In genomic region chr11:70351868-70352267, GRCm38 (mm10) we compare ENCODE assay signal across 10 mouse cellular contexts. TPM values are rescaled to one million over a fixed set of nuclear protein-coding genes. Genes with fewer than 3 reads are reported as not detected.
A peak's percentile ranks its signal among the peaks of the same experiment; 100 is the strongest.
DNase-seq lines count a peak whose midpoint lies in the region; ATAC-seq lines count a peak whose summit lies in the region.
"Had no signal": no experiment of that assay in that cellular context is flagged by ENCODE, and none has a peak within 500 bp of the region (broad histone marks: within the 10 kb centered on the region; RNA-seq: fewer than 3 reads in every experiment).

Gene Alox15 (minus strand): TSS chr11:70352031.

- H3K9me3 ChIP-seq in kidney, embryonic 16.5 days (ENCODE audit: low read length): no peaks in the 10 kb centered on the region
- no peaks in the 10 kb centered on the region for H3K9me3 ChIP-seq in forebrain, embryonic 16.5 days (ENCODE audit: control insufficient read depth, low read length)
- H3K9me3 ChIP-seq in liver, embryonic 11.5 days (ENCODE audit: control insufficient read depth, low read length): no peaks in the 10 kb centered on the region
- H3K9me3 ChIP-seq in neural tube, embryonic 14.5 days (ENCODE audit: control insufficient read depth, low read length): no peaks in the 10 kb centered on the region

- no peak for ATAC-seq in kidney, embryonic 16.5 days (ENCODE audit: low FRiP score, low TSS enrichment)
- no peak for ATAC-seq in forebrain, embryonic 16.5 days
- no peak for ATAC-seq in liver, embryonic 11.5 days (replicated peaks; ENCODE audit: low FRiP score)
- no peak for ATAC-seq in neural tube, embryonic 14.5 days (ENCODE audit: low read depth)
- ATAC-seq: Patski had no signal

- H3K4me2 ChIP-seq in kidney, embryonic 16.5 days (replicated peaks; ENCODE audit: low read depth, low read length): peak within 1 kb of the TSS; percentile 63
- peak within 1 kb of the TSS; percentile 47 for H3K4me2 ChIP-seq in forebrain, embryonic 16.5 days (ENCODE audit: low read length)
- peak within 1 kb of the TSS; percentile 72 for H3K4me2 ChIP-seq in liver, embryonic 11.5 days
- H3K4me2 ChIP-seq in neural tube, embryonic 14.5 days (ENCODE audit: low read depth, low read length): peak within 1 kb of the TSS; percentile 15; the same call in 1 of the 2 replicates

- peaks cover 10% of the 10 kb centered on the region for H3K4me1 ChIP-seq in kidney, embryonic 16.5 days (ENCODE audit: insufficient read depth, low read length)
- H3K4me1 ChIP-seq in forebrain, embryonic 16.5 days (replicated peaks; ENCODE audit: control insufficient read depth, insufficient read depth, low read length): peaks cover 9% of the 10 kb centered on the region
- peaks cover 7% of the 10 kb centered on the region for H3K4me1 ChIP-seq in liver, embryonic 11.5 days (replicated peaks; ENCODE audit: control insufficient read depth, insufficient read depth, low read length)
- 0 out of 2 replicates have a peak, but pooled peaks cover 2% of the 10 kb centered on the region for H3K4me1 ChIP-seq in neural tube, embryonic 14.5 days (ENCODE audit: control insufficient read depth, insufficient read depth, low read length)

- H3K4me3 ChIP-seq in kidney, embryonic 16.5 days (ENCODE audit: low read length): peak within 1 kb of the TSS; percentile 41
- H3K4me3 ChIP-seq in forebrain, embryonic 16.5 days (replicated peaks; ENCODE audit: low read length): peak within 1 kb of the TSS; percentile 16
- peak within 1 kb of the TSS; percentile 37 for H3K4me3 ChIP-seq in liver, embryonic 11.5 days (ENCODE audit: low read depth, low read length)
- no peak within 1 kb of the TSS for H3K4me3 ChIP-seq in neural tube, embryonic 14.5 days (ENCODE audit: low read depth, low read length)

- intact Hi-C loops in left cerebral cortex, postnatal 4 days (cut with DNase I): no loop called here

- no peak within 1 kb of the TSS for H3K27ac ChIP-seq in kidney, embryonic 16.5 days (ENCODE audit: low read length)
- H3K27ac ChIP-seq in forebrain, embryonic 16.5 days (ENCODE audit: low read length): no peak within 1 kb of the TSS
- no peak within 1 kb of the TSS for H3K27ac ChIP-seq in liver, embryonic 11.5 days (ENCODE audit: low read depth, low read length)
- no peak within 1 kb of the TSS for H3K27ac ChIP-seq in neural tube, embryonic 14.5 days (ENCODE audit: low read depth, low read length)

- under 1% methylated on average over 19 of the region's 19 CpGs for WGBS in kidney, embryonic 16.5 days
- WGBS in forebrain, embryonic 16.5 days: under 1% methylated on average over 19 of the region's 19 CpGs
- under 1% methylated on average over 19 of the region's 19 CpGs for WGBS in liver, embryonic 11.5 days
- WGBS in neural tube, embryonic 14.5 days: under 1% methylated on average over 19 of the region's 19 CpGs

- 0 out of 2 replicates have a peak within 1 kb of the TSS, but pooled peaks have one; percentile 27 for H3K9ac ChIP-seq in kidney, embryonic 16.5 days (replicated peaks; ENCODE audit: low read length)
- no peak within 1 kb of the TSS for H3K9ac ChIP-seq in forebrain, embryonic 16.5 days (replicated peaks; ENCODE audit: low read depth, low read length)
- no peak within 1 kb of the TSS for H3K9ac ChIP-seq in liver, embryonic 11.5 days (ENCODE audit: low read depth, low read length)
- H3K9ac ChIP-seq in neural tube, embryonic 14.5 days (replicated peaks; ENCODE audit: low read depth, low read length): no peak within 1 kb of the TSS

- DNase-seq in kidney, adult 11 months: no peak
- no peak for DNase-seq in liver, embryonic 11.5 days (ENCODE audit: low spot score)
- no peak for DNase-seq in spleen, adult 12 weeks (ENCODE audit: low spot score)
- no peak for DNase-seq in left cerebral cortex, postnatal 4 days
- DNase-seq in gastrocnemius, postnatal 4 days (ENCODE audit: low spot score in 2 of 2): no peak

- peaks cover 41% of the 10 kb centered on the region for H3K27me3 ChIP-seq in kidney, embryonic 16.5 days (ENCODE audit: insufficient read depth, low read length)
- peaks cover 25% of the 10 kb centered on the region for H3K27me3 ChIP-seq in forebrain, embryonic 16.5 days (replicated peaks; ENCODE audit: control insufficient read depth, insufficient read depth, low read length)
- peaks cover 56% of the 10 kb centered on the region for H3K27me3 ChIP-seq in liver, embryonic 11.5 days (replicated peaks; ENCODE audit: control insufficient read depth, insufficient read depth, low read length)
- H3K27me3 ChIP-seq in neural tube, embryonic 14.5 days (ENCODE audit: control insufficient read depth, insufficient read depth, low read length): peaks cover 15% of the 10 kb centered on the region; the same call in 1 of the 2 replicates

- no peaks in the 10 kb centered on the region for H3K36me3 ChIP-seq in kidney, embryonic 16.5 days (ENCODE audit: insufficient read depth, low read length)
- H3K36me3 ChIP-seq in forebrain, embryonic 16.5 days (ENCODE audit: control insufficient read depth, insufficient read depth): no peaks in the 10 kb centered on the region
- H3K36me3 ChIP-seq in liver, embryonic 11.5 days (ENCODE audit: control insufficient read depth, insufficient read depth, low read length): no peaks in the 10 kb centered on the region
- H3K36me3 ChIP-seq in neural tube, embryonic 14.5 days (ENCODE audit: control insufficient read depth, insufficient read depth, low read length): no peaks in the 10 kb centered on the region

RNA-seq across cellular contexts. Expression of gene Alox15, which starts in this region (rescaled TPM):
- polyA plus RNA-seq in kidney, embryonic 16.5 days (2015; fragmentation: Nextera tagmentation; extraction: Ambion mirVana): 2.0 TPM in 2 replicates
- polyA plus RNA-seq in forebrain, embryonic 16.5 days (2015; fragmentation: Nextera tagmentation; extraction: Ambion mirVana): not detected in 2 replicates
- 1.0 and 2.1 TPM in 2 replicates for polyA plus RNA-seq in liver, embryonic 11.5 days (2014; fragmentation: Nextera tagmentation; extraction: Ambion mirVana)
- polyA plus RNA-seq in neural tube, embryonic 14.5 days (2014; fragmentation: Nextera tagmentation; extraction: Ambion mirVana): not detected in 2 replicates
- not detected for total RNA-seq in left cerebral cortex, postnatal 4 days (2021)
- under 1 TPM; 0.13 to 0.25 TPM for total RNA-seq in gastrocnemius, postnatal 4 days (2021)
- polyA plus RNA-seq: liver, adult 2 months; Patski had no signal

Comparison
In these comparisons a context has a peak if more than half of its experiments do, and no peak if none do; other contexts are left out.
1. H3K4me2 ChIP-seq: peak in every context shown above with its lines; median percentile 72 in liver, embryonic 11.5 days; 63 in kidney, embryonic 16.5 days; 47 in forebrain, embryonic 16.5 days; 15 in neural tube, embryonic 14.5 days.